Mouse (Mus musculus): ENCODE measurements around the gene Acsl1. TPM values are rescaled to one million over a fixed set of nuclear protein-coding genes. Genes with fewer than 3 reads are reported as not detected.

The Acsl1 gene
- total and polyA plus RNA-seq, 3 experiments = 26.2 to 33.9 TPM; not detected in 1

GRCm38 (mm10) chr8:46502333-46503071 lies 31.7 kb downstream of the Acsl1 start:
- peaks cover 0 to 1% of the 10 kb centered on the region in 2 experiments; a peak in 1 of 4 replicates for H3K36me3 ChIP-seq (ENCODE audit: control insufficient read depth in 1 of 2, insufficient read depth in 2 of 2, low read length in 2 of 2)
- no peaks in the 10 kb centered on the region for H3K9me3 ChIP-seq (replicated peaks; ENCODE audit: insufficient read depth, low read length)
- TF ChIP-seq ZC3H11A (IDR thresholded peaks at IDR 0.05; ENCODE audit: low read depth, low read length) (no peak), TBP (IDR thresholded peaks at IDR 0.05; ENCODE audit: low read depth, low read length) (no peak), GABPA (IDR thresholded peaks at IDR 0.05; ENCODE audit: low read depth, low read length) (no peak), ETS1 (IDR thresholded peaks at IDR 0.05; ENCODE audit: low read depth, low read length) (no peak), MAZ (IDR thresholded peaks at IDR 0.05; ENCODE audit: low read depth, low read length) (no peak), SMC3 (IDR thresholded peaks at IDR 0.05; ENCODE audit: low read depth, low read length) (no peak), CTCF (IDR thresholded peaks at IDR 0.05 in 2 of 3, conservative IDR thresholded peaks at IDR 0.05 in 1 of 3; ENCODE audit: control insufficient read depth in 1 of 3, insufficient read depth in 1 of 3, low read depth in 2 of 3, low read length in 3 of 3, poor library complexity in 1 of 3, severe bottlenecking in 1 of 3) (no peak), USF2 (IDR thresholded peaks at IDR 0.05; ENCODE audit: borderline replicate concordance in 1 of 2, insufficient read depth in 1 of 2, low read depth in 1 of 2, low read length in 2 of 2) (no peak), KAT2A (conservative IDR thresholded peaks at IDR 0.05; ENCODE audit: low read depth, low read length) (no peak), CHD1 (IDR thresholded peaks at IDR 0.05; ENCODE audit: low read depth, low read length) (no peak), USF1 (IDR thresholded peaks at IDR 0.05; ENCODE audit: low read depth, low read length) (no peak), GATA1 (IDR thresholded peaks at IDR 0.05; ENCODE audit: low read depth, low read length) (no peak), MXI1 (IDR thresholded peaks at IDR 0.05; ENCODE audit: low read depth, low read length) (no peak), MAFK (IDR thresholded peaks at IDR 0.05; ENCODE audit: borderline replicate concordance, low read depth, low read length) (no peak), NRF1 (IDR thresholded peaks at IDR 0.05; ENCODE audit: insufficient read depth, low read depth, low read length, poor library complexity, severe bottlenecking) (no peak), ZMIZ1 (IDR thresholded peaks at IDR 0.05; ENCODE audit: low read depth, low read length) (no peak), MYB (IDR thresholded peaks at IDR 0.05; ENCODE audit: low read depth, low read length) (no peak)
- H3K4me1 ChIP-seq (ENCODE audit: control insufficient read depth in 1 of 2, insufficient read depth in 2 of 2, low read length in 2 of 2) = no peaks in the 10 kb centered on the region
- H3K27me3 ChIP-seq (ENCODE audit: control insufficient read depth in 1 of 2, insufficient read depth in 2 of 2, low read length in 2 of 2) = no peaks in the 10 kb centered on the region
- H3K27ac ChIP-seq (ENCODE audit: control insufficient read depth, low read depth, low read length) = no peak overlapping the region
- no peak overlapping the region for H3K9ac ChIP-seq (ENCODE audit: control insufficient read depth, low read depth, low read length, poor library complexity, severe bottlenecking)
- no peak overlapping the region for H3K4me3 ChIP-seq (ENCODE audit: control insufficient read depth in 1 of 2, insufficient read depth in 1 of 2, low read depth in 2 of 2, low read length in 2 of 2)
- no peak for DNase-seq (ENCODE audit: low read depth, low spot score)
- 0 out of 2 replicates have a peak, but pooled peaks cover 1% of the 10 kb centered on the region for H3K79me2 ChIP-seq (ENCODE audit: control insufficient read depth, insufficient read depth, low read length, poor library complexity)

GRCm38 (mm10) chr8:46503072-46503695 lies 32.3 kb downstream of the Acsl1 start:
- TF ChIP-seq GABPA (IDR thresholded peaks at IDR 0.05; ENCODE audit: low read depth, low read length) (no peak), TCF12 (IDR thresholded peaks at IDR 0.05; ENCODE audit: low read depth, low read length) (no peak)
- Histone ChIP-seq H3K9ac (ENCODE audit: control insufficient read depth, low read depth, low read length, poor library complexity, severe bottlenecking) (no peak overlapping the region), H3K36me3 (ENCODE audit: control insufficient read depth in 1 of 2, insufficient read depth in 2 of 2, low read length in 2 of 2) (peaks cover 0 to 1% of the 10 kb centered on the region in 2 experiments; a peak in 1 of 4 replicates), H3K4me3 (ENCODE audit: control insufficient read depth in 1 of 2, insufficient read depth in 1 of 2, low read depth in 2 of 2, low read length in 2 of 2) (no peak overlapping the region), H3K27ac (ENCODE audit: control insufficient read depth, low read depth, low read length) (no peak overlapping the region), H3K9me3 (replicated peaks; ENCODE audit: insufficient read depth, low read length) (no peaks in the 10 kb centered on the region), H3K79me2 (ENCODE audit: control insufficient read depth, insufficient read depth, low read length, poor library complexity) (0 out of 2 replicates have a peak, but pooled peaks cover 1% of the 10 kb centered on the region), H3K4me1 (ENCODE audit: control insufficient read depth in 1 of 2, insufficient read depth in 2 of 2, low read length in 2 of 2) (no peaks in the 10 kb centered on the region), H3K27me3 (ENCODE audit: control insufficient read depth in 1 of 2, insufficient read depth in 2 of 2, low read length in 2 of 2) (no peaks in the 10 kb centered on the region)
- DNase-seq (ENCODE audit: low read depth, low spot score) = no peak
